Mouse (Mus musculus) lung, postnatal 4 days (tissue): Measurements from ENCODE around the gene Sohlh2.
"Not testable (repeated sequence)": the region's sequence is repeated elsewhere in the genome, so short reads cannot be mapped to it uniquely, and the experiment has no call there.

Experiments
- DNase-seq, 2 experiments: peaks; one replicate each; pipeline ENCODE4 v3.0.0; 2021

Gene Sohlh2

GRCm38 (mm10) chr3:55181766-55182165 is at the start of gene Sohlh2:
TSS of gene Sohlh2 (plus strand) at chr3:55182028.
- no peak for DNase-seq

GRCm38 (mm10) chr3:55137039-55137438 is 44.8 kb upstream of the Sohlh2 start, which contains the start of gene Ccdc169:
TSS of gene Ccdc169 (plus strand) at chr3:55137339.
- no peak for DNase-seq

- no peak for DNase-seq
Measured at GRCm38 (mm10) chr3:55139837-55140236, 42.0 kb upstream of the Sohlh2 start.

GRCm38 (mm10) chr3:55141401-55141800 is 40.4 kb upstream of the Sohlh2 start:
- DNase-seq, result no peak

DNA sequence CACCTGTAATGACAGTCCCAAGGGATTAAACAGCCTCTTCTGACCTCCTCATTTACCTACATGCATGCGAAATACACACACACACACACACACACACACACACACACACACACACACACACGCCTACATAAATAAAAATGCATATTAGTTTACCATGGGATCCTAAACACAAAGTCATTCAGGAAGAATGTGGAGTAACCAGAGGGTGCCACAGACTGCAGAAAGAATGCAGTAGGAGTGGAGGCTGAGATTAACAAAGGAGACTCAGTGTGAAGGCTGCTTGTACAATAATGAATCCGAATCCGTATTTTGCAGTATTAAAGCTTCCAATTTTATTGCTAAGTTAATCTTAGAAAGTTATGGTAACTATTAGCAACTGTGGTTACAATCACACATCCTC is 36.9 kb upstream of the Sohlh2 start:
- DNase-seq, result no peak

DNA sequence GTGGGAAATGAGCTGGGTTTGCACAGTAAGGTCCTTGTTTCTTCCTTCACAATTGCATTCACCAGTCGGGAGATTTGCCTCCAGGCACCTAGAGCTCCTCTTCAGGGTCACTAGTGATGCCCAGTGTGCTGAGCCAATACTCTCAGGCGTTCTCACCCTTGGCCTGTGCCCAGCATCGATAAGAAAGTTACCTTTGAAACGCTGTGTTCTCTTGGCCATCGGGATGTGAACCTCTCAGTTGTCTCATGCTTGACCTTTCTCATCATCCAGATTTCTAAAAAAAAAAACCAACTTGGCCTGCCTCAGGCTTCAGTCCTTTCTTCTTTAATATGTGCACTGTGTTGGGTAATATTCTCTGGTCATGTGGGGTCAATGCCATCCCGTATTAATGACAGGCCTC is 35.4 kb upstream of the Sohlh2 start:
- no peak for DNase-seq

- no peak for DNase-seq
Measured at GRCm38 (mm10) chr3:55147156-55147555, 34.7 kb upstream of the Sohlh2 start.

GRCm38 (mm10) chr3:55148091-55148490 is 33.7 kb upstream of the Sohlh2 start:
- no peak for DNase-seq

DNA sequence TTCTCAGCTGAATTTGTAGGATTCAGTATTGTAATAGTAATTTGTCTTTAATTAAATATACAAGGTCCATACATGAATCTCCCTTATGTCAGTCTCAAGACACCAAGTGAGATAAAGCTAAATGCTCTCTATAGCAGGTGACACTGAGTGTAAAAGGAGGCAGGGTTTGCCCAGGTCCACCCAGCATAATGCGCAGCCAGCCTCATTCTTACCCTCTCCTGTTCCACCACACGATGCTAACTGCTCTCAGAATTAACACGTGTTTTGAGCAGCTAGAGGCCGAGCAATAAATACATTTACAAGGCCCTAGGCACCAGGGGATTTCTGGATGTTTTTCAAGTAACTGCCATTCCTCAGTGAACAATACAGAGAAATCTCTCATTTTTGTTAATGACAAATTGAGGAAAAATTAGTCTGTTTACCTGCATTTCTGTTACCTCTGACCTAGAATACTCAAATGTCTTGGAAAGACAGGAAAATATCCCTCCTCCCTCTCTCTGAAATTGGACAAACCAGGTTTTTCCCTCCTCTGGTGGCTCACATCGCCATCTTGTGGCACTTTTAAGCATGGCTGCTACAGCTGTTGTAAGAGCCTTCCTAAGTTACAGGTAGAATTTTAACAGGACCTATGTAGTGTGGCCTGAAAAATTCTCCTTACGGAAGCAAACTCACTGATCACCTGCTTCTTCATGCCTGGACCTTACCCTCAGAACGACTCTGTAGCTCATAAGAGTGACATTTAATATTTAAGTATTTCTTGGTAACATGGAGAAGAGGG is 30.0 kb upstream of the Sohlh2 start:
- peak in 1 of 2 experiments; percentile 49 for DNase-seq

GRCm38 (mm10) chr3:55152673-55153334 is 29.0 kb upstream of the Sohlh2 start:
- no peak for DNase-seq

DNA sequence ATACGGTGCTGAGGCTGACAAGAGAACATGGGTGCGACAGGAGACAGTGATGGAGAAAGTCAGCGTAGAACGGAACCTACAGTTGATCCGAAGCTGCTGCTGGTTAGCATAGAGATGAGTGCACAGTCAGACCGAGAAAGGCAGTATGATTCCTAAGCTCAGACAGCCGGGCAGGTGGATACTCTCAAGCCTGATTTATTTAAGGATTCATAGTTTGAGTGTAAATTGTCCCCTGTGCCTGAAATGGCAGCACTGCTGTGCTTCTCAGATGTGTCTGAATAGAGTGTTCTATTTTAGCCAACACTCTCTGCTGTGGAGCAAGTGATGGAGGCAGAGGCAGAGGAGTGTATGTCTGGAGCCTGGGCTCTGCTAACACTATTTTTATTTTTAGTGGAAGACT is 27.7 kb upstream of the Sohlh2 start:
- no peak for DNase-seq

- no peak for DNase-seq
Measured at GRCm38 (mm10) chr3:55157413-55157812, 24.4 kb upstream of the Sohlh2 start.

DNA sequence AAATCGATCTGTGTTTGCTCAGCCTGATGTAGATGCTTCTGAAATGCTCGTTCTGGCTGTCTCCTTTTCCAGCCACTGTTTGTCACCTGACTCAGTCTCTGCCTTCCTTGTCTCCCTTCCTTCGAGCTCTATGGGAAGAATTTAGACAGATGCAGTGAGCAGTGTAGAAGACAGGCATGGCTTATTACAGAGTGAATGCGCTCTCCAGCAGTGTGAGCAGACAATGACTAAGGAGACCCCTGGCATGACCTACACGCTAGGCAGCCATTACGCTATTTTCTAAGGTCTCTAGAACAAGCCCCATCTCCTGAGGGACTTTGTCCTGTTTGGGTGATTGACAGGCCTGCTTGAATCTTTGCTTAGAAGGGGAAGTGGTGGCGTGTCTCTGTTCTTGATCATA is 20.7 kb upstream of the Sohlh2 start:
- DNase-seq, result no peak

GRCm38 (mm10) chr3:55163510-55163909 is 18.3 kb upstream of the Sohlh2 start:
- no peak for DNase-seq

- no peak for DNase-seq
Measured at GRCm38 (mm10) chr3:55172478-55172877, 9.3 kb upstream of the Sohlh2 start.

DNA sequence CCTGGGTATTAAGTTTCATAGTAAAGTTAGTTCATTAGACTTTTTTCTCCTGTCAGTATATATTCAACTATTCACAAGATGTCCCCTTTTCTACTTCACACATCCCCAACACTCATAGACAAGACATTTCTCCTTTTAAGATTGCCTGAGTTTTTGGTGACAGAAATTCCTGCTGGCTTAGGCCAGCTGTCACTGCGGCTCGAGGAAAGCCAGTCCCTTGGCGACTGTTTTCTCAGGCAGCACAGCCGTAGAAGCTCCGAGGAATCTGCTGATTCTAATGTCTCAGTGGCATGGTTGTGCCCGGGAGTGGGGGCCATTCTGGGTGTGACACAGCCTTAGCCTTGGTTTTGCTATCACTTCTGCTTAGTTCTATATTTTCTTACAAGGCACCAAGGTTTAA is 4.6 kb upstream of the Sohlh2 start:
- no peak for DNase-seq

- DNase-seq, result no peak
Measured at GRCm38 (mm10) chr3:55191668-55192067, 9.8 kb downstream of the Sohlh2 start.

- DNase-seq, result no peak
Measured at GRCm38 (mm10) chr3:55193351-55193750, 11.5 kb downstream of the Sohlh2 start.

- DNase-seq, result no peak
Measured at GRCm38 (mm10) chr3:55194792-55195191, 13.0 kb downstream of the Sohlh2 start.

DNA sequence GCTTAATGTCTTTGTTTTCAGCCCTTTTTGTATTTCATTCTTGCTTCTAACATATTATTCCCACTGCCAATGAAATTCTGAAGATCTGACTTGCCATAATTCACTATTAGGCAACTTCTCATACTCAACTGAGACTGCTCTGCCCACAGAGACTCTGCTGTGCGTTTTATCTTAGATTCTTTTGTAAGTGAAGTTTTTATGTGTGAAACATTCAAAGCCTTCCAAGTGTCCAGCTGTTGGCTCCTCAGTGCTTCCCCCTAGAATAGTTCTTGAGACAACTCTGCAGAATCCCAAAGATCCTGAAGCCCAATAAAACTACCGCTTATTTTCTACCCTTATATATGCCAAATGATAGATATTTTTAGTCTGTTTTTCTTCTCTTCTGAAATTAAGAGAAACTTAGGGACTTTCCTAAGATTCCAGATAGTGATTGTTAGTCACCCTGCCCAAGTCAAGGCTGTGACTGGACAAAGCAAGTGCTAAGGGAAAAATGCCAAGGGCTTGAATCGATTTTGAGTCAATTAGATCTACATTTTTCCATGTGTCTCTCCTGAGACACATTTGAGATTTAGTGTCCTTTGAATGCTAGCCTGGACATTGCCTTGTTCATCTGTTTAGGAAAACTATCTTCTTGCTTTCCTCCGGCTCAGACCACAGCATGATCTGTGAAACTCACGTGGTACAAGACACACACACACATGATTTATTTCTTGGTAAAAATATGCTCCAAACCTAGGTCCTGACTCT is 13.9 kb downstream of the Sohlh2 start:
- no peak for DNase-seq

- no peak for DNase-seq
Measured at GRCm38 (mm10) chr3:55196328-55196710, 14.5 kb downstream of the Sohlh2 start.

- not testable (repeated sequence) for DNase-seq
Measured at GRCm38 (mm10) chr3:55203621-55204020, 21.8 kb downstream of the Sohlh2 start.

DNA sequence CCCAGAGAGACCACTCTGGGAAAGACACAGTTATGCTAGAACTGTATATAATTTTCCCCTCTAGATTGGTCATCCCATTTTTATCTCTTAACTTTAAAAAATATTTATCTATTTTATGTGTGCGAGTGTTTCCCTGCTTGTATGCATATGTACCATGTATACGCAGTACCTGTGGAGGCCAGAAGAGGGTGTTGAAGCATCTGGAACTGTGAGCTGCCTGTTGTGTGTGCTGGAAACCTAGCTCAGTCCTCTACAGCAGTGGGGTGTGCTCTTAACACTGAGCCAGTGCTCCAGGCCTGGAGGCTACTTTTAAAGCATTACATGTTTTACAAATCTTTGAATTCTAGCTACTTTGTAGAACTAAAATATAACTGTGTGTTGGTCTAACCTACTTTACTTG is 24.6 kb downstream of the Sohlh2 start:
- no peak for DNase-seq

GRCm38 (mm10) chr3:55207665-55208064 is 25.8 kb downstream of the Sohlh2 start:
- no peak for DNase-seq
